Mouse (Mus musculus): ENCODE results near the gene Tpm3. TPM values are rescaled to one million over a fixed set of nuclear protein-coding genes. Genes with fewer than 3 reads are reported as not detected.

The Tpm3 gene
- polyA plus RNA-seq (2015; fragmentation: Nextera tagmentation; extraction: Ambion mirVana): 562 and 582 TPM in 2 replicates

DNA sequence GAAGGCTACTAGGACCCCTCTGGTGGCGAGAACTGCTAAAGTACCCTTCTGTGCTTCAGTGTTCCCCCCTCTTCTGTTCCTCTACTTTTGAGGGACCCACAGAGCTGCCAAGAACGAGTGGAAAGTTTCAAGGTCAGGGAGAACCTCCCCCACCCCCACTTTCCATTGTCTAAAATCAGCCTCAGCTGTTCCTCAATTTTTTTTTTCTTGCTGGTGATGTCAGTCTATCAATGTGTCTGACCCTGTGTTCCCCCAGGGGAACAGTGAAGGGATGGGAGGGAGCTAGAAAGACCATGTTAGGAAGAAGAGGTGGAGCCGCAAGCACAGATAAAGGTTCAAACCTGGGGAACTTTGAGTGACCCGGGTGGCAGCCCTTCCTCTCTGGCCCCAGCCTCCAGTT, at the start of gene Tpm3:
TSS of gene Tpm3 (plus strand) at position 356 of the 400 bp plus-strand sequence.
- no peaks in the 10 kb centered on the region for H3K9me3 ChIP-seq
- peaks cover 6% of the 10 kb centered on the region; the same call in 1 of the 2 replicates for H3K4me1 ChIP-seq (replicated peaks)
- no peak for ATAC-seq
- no peak within 1 kb of the TSS for H3K9ac ChIP-seq
- H3K4me2 ChIP-seq (replicated peaks): no peak within 1 kb of the TSS
- no peaks in the 10 kb centered on the region for H3K36me3 ChIP-seq
- no peaks in the 10 kb centered on the region for H3K27me3 ChIP-seq (replicated peaks)
- no peak within 1 kb of the TSS for H3K4me3 ChIP-seq (replicated peaks)
- H3K27ac ChIP-seq: no peak within 1 kb of the TSS
- WGBS: 70% methylated on average over 4 of the region's 4 CpGs

DNA sequence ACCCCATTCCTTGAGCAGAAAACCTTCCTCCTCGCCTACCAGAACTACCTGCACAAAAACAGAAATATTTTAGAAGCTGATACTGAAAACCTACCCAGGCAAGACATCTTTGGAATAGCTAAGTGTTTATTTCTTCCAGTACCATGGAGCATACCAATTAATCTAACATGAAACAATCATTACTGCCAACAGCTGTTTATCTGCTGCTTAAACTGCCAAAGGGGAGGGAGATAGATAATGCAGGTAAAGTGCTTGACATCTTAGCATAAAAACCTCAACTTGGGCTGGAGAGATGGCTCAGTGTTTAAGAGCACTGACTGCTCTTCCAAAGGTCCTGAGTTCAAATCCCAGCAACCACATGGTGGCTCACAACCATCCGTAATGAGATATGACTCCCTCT, 37.8 kb upstream of the Tpm3 start:
- Histone ChIP-seq H3K4me2 (replicated peaks) (no peak overlapping the region), H3K4me1 (replicated peaks) (no peaks in the 10 kb centered on the region), H3K9me3 (no peaks in the 10 kb centered on the region), H3K9ac (no peak overlapping the region), H3K27me3 (replicated peaks) (no peaks in the 10 kb centered on the region), H3K36me3 (peaks cover 14% of the 10 kb centered on the region; the same call in 1 of the 2 replicates), H3K27ac (no peak overlapping the region), H3K4me3 (replicated peaks) (no peak overlapping the region)
- ATAC-seq: no peak
- WGBS: 94% methylated on average over 2 of the region's 2 CpGs

DNA sequence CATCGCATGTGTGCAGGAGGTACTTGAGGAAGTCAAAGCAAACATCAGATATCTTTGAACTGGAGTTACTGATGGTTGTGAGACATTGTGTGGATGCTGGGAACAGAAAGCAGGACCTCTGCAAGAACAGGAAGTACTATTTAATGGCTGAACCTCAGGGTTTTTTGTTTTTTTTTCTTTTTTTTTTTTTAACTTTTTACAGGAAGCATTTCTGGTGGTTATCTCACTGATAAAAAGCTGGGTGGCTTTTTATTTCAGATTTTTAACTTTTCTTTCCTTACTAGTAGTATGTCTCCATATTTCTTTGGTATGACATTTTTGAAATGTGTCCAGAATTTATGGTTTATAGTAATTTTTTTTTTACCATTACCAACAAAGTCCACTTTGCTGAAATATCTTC, 36.2 kb upstream of the Tpm3 start:
- Histone ChIP-seq H3K4me2 (replicated peaks) (no peak overlapping the region), H3K4me1 (replicated peaks) (no peaks in the 10 kb centered on the region), H3K27ac (no peak overlapping the region), H3K4me3 (replicated peaks) (no peak overlapping the region), H3K9ac (no peak overlapping the region), H3K27me3 (replicated peaks) (no peaks in the 10 kb centered on the region), H3K9me3 (no peaks in the 10 kb centered on the region), H3K36me3 (peaks cover 14% of the 10 kb centered on the region; the same call in 1 of the 2 replicates)
- ATAC-seq: no peak
- WGBS: 97% methylated on average over 1 of the region's 1 CpGs

DNA sequence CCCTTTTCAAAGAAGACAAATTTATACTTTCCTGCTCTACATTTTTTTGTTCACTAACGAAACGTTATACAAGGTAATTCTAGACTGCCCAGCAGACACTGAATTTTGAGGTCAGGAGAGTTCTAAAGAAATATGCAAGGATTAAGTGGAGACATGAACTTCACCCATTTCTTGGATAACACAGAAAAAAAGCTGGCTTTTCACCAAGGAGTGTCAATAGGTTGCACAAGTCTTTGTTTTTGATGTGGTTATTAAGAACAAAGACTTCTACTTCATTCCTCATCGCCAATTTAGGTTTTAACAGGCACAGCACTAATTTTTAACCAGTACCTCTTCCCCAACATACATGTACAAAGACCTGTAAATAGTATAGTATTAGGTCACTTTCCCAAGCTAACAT, 22.8 kb upstream of the Tpm3 start:
- no peak overlapping the region for H3K27ac ChIP-seq
- H3K9me3 ChIP-seq: no peaks in the 10 kb centered on the region
- H3K4me1 ChIP-seq (replicated peaks): no peaks in the 10 kb centered on the region; the same call in none of the 2 replicates
- no peak for ATAC-seq
- no peak overlapping the region for H3K4me2 ChIP-seq (replicated peaks)
- H3K4me3 ChIP-seq (replicated peaks): no peak overlapping the region
- 59% methylated on average over 3 of the region's 3 CpGs for WGBS
- no peak overlapping the region for H3K9ac ChIP-seq
- no peaks in the 10 kb centered on the region for H3K27me3 ChIP-seq (replicated peaks)
- H3K36me3 ChIP-seq: no peaks in the 10 kb centered on the region

DNA sequence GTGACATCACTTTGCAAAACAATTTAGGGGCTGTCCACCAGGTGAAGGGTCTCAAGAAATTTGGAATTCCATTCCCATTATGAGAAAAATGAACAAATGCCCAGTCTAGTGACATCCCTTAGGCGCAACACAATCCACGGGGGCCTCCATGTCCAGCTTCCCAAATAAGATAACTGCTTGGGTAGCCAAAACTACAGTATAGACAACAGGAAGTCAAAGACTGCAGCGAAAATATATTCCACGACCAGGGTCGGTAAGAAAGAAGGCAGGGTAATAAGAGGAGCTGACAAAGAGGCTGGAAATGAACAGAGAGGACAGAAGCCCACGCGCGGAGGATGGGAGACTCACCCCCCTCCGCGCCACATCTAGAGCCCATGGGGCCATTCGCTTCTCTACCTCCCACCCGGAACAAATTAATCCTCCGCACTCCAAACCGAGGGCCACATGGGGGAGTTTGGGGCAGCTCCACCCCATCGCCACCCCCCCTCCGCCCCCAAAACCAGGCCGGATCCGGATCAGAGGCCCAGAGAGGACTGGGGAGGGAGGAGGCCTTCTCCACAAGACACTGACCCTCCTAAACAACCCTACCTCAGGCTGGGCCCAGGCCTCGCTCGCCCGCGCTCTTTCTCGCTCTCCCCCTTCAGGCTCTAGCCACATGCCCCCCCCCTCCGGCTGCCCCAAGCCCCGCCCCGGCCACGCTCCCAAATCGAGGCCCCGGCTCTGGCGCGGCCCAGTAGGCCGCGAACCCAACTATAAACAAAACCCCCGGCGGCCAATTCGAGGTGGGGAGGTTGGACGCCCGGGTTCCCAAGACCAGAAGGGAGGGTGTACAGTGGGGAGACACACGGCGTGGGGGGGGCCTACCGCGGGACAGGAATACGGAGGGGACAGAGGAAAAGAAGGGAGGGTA, 20.8 kb upstream of the Tpm3 start, which contains the start of gene 4933434E20Rik:
TSS of gene 4933434E20Rik (plus strand) at position 196 of the 910 bp plus-strand sequence.
- Histone ChIP-seq H3K27ac (peak within 1 kb of the TSS; percentile 95), H3K36me3 (peaks cover 3% of the 10 kb centered on the region; the same call in 1 of the 2 replicates), H3K9ac (peak within 1 kb of the TSS; percentile 96), H3K4me2 (replicated peaks) (peak within 1 kb of the TSS; percentile 61), H3K4me3 (replicated peaks) (peak within 1 kb of the TSS; percentile 81), H3K4me1 (replicated peaks) (peaks cover 2% of the 10 kb centered on the region), H3K9me3 (no peaks in the 10 kb centered on the region), H3K27me3 (replicated peaks) (no peaks in the 10 kb centered on the region)
- peak; percentile 70 for ATAC-seq
- under 1% methylated on average over 43 of the region's 43 CpGs for WGBS

DNA sequence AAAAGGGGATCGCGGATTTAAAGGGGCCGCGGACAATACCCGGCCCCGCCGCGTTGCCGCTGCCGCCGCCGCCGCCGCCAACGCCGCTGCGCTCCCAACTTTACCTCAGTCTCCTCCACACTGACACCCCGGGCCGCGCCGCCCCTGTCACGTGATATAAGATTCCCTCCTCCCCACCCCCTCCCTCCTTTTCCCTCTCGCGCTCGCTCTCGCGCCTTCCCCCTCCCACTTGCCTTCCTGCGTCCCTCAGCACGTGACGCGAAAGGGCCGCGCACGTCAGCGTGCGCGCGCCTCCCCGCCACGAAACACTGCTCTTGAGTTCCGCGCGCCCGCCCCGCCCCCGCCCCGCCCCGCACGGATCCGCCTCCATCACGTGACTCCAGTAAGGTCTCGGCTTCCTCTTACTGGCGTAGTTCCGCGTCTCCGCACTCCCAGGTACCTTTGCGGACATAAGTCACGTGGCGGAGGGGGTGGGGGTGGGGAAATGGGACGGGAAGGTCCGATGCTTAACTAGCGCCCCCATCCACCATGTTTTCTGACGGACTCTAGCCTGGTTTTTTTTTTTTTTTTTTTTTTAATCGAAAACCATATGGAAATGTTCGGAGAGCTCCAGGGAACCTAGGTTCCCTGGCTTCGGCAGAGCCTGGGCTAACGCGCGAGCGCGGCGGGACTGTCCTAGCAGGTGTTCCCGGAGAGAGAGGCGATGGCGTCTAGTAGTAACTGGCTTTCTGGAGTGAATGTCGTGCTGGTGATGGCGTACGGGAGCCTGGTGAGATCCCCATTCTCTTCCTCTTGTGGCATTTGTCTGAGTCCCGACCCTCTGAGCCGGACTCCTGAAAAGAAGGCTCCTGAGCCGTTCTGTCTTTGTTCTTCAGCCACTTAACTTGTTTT, 19.9 kb upstream of the Tpm3 start, which contains the start of gene Ubap2l:
TSS of gene Ubap2l (minus strand) at position 278 of the 891 bp plus-strand sequence.
- Histone ChIP-seq H3K27ac (peak within 1 kb of the TSS; percentile 95), H3K4me3 (replicated peaks) (peak within 1 kb of the TSS; percentile 81), H3K9me3 (no peaks in the 10 kb centered on the region), H3K4me2 (replicated peaks) (peak within 1 kb of the TSS; percentile 61), H3K9ac (peak within 1 kb of the TSS; percentile 96), H3K27me3 (replicated peaks) (no peaks in the 10 kb centered on the region), H3K4me1 (replicated peaks) (peaks cover 2% of the 10 kb centered on the region), H3K36me3 (peaks cover 4% of the 10 kb centered on the region; the same call in 1 of the 2 replicates)
- WGBS: under 1% methylated on average over 80 of the region's 81 CpGs
- ATAC-seq: peak; percentile 95

DNA sequence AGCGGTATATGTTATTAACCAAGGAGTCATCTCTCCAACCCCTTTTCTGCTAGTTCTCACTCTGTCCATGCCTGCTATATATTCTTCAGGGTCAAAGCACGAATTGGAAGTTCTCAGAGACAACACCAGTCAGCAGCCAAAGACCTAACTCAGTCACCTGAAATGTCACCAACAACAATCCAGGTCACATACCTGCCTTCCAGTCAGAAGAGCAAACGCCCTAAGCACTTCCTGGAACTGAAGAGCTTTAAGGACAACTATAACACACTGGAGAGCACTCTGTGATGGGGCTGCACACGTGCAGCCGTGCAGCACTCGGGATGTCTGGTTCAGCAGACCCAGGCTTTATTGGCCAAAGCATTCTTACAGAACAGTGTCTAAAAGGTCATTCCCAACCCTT, 10.9 kb upstream of the Tpm3 start:
- Histone ChIP-seq H3K9ac (no peak overlapping the region), H3K27ac (no peak overlapping the region), H3K4me3 (replicated peaks) (no peak overlapping the region), H3K4me1 (replicated peaks) (no peaks in the 10 kb centered on the region), H3K36me3 (peaks cover 14% of the 10 kb centered on the region), H3K9me3 (no peaks in the 10 kb centered on the region), H3K4me2 (replicated peaks) (no peak overlapping the region), H3K27me3 (replicated peaks) (no peaks in the 10 kb centered on the region)
- ATAC-seq: no peak
- WGBS: 92% methylated on average over 6 of the region's 6 CpGs

DNA sequence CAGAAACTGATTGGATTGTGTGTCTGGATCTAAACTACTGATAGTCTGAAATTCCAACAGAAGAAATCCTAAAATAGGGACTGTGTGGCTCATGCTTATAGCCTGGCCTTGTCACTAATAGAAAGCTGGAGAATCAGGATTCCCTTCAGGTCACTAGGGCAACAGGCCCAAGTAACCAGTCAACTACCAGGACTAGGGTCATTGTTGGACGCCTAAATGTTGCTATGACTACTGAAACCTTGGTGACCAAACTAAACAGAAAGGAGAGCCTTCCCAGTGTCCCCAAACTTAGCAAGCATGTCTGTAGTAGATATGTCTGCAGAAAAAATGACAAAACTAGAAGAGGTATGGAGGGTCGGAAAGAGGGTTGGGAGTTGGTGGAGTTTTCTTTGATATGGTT, 9.9 kb upstream of the Tpm3 start:
- Histone ChIP-seq H3K36me3 (peaks cover 12% of the 10 kb centered on the region), H3K4me3 (replicated peaks) (no peak overlapping the region), H3K9me3 (no peaks in the 10 kb centered on the region), H3K27ac (no peak overlapping the region), H3K27me3 (replicated peaks) (no peaks in the 10 kb centered on the region), H3K4me2 (replicated peaks) (no peak overlapping the region), H3K9ac (no peak overlapping the region), H3K4me1 (replicated peaks) (no peaks in the 10 kb centered on the region)
- no peak for ATAC-seq
- 70% methylated on average over 2 of the region's 2 CpGs for WGBS

DNA sequence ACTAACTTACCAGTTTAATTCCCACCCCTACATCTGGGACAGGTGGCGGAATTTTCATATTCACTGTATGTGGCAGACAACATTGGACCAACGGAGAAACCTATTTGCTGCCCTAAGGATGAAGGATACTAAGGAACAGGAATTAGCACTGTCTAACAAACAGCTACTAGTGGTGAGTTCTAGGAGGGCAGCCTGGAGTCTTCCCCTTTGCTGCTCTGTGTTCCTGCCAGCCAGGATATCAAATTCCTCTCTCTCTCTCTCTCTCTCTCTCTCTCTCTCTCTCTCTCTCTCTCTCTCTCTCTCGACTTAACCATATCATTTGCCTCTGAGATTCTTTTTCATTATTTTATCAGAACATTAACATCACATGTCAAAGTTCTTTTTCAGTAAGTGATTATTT, 8.1 kb upstream of the Tpm3 start:
- Histone ChIP-seq H3K4me2 (replicated peaks) (no peak overlapping the region), H3K27ac (no peak overlapping the region), H3K9ac (no peak overlapping the region), H3K27me3 (replicated peaks) (no peaks in the 10 kb centered on the region), H3K4me3 (replicated peaks) (no peak overlapping the region), H3K9me3 (no peaks in the 10 kb centered on the region), H3K4me1 (replicated peaks) (no peaks in the 10 kb centered on the region), H3K36me3 (peaks cover 9% of the 10 kb centered on the region)
- ATAC-seq: no peak
- WGBS: 81% methylated on average over 3 of the region's 3 CpGs

DNA sequence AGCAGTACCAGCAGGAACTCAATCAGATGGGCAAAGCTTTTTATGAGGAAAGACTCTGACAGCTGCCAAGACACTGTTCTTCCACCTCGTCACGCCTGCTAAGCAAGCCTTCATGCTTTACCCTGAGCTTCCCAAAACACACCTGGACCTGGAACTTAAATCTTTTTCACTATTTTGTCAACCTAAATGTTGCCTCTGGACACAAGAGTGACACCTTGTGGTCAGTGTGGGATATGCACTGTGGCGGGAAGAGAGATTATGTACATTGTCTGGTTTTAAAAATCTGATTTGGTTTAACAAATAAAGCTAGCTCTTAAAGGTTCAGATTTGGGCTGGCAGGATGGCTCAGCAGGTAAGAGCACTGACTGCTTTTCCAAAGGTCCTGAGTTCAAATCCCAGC, 6.9 kb upstream of the Tpm3 start:
- Histone ChIP-seq H3K9ac (no peak overlapping the region), H3K4me3 (replicated peaks) (no peak overlapping the region), H3K27me3 (replicated peaks) (no peaks in the 10 kb centered on the region), H3K4me2 (replicated peaks) (no peak overlapping the region), H3K4me1 (replicated peaks) (no peaks in the 10 kb centered on the region), H3K36me3 (peaks cover 9% of the 10 kb centered on the region), H3K27ac (no peak overlapping the region), H3K9me3 (no peaks in the 10 kb centered on the region)
- no peak for ATAC-seq
- WGBS: 48% methylated on average over 3 of the region's 3 CpGs

DNA sequence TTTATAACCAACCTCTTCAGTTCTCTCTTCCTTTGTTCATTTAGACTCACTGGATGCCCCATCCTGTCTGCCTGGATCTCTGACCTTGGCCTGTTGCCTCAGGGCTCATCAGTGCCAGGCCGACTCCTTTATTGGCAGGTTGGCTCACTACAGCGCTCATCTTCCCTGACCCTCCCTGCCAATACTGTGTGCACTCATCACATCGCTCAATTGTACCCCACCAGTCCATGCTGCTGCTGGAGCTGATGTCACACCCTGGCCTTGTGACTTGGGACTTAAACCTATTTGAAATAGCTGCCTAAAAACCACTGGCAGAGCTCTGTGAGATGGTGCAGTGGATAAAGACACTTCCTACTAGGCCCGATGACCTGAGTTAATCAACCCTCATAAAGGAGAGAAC, 4.6 kb upstream of the Tpm3 start:
- no peak overlapping the region for H3K9ac ChIP-seq
- H3K27me3 ChIP-seq (replicated peaks): no peaks in the 10 kb centered on the region
- H3K4me2 ChIP-seq (replicated peaks): no peak overlapping the region
- no peak for ATAC-seq
- H3K9me3 ChIP-seq: no peaks in the 10 kb centered on the region
- WGBS: 86% methylated on average over 4 of the region's 4 CpGs
- no peaks in the 10 kb centered on the region for H3K36me3 ChIP-seq
- no peak overlapping the region for H3K4me3 ChIP-seq (replicated peaks)
- H3K4me1 ChIP-seq (replicated peaks): no peaks in the 10 kb centered on the region
- H3K27ac ChIP-seq: no peak overlapping the region

DNA sequence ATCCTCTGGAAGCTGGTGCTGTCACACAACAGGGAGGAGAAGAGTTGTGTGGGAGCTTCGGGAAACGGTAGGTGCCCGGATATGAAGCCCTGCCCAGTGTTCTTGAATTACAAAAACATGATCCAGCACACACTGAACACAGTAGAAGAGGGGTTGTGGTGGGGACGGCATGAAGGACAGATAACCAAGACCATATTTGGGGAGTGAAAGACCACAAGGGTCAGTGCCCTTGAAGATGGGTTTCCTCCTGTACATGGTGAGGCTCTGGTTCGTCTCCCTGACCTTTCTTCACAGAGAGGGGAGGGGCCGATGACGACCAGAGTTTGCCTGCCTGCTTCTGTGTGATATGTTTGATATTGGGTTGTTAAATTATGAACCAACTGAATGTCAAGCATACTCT, 2.8 kb upstream of the Tpm3 start:
- H3K4me3 ChIP-seq (replicated peaks): no peak overlapping the region

More for the DNA sequence above, 2.8 kb upstream of the Tpm3 start:
- Histone ChIP-seq H3K9ac (no peak overlapping the region), H3K27ac (no peak overlapping the region), H3K4me2 (replicated peaks) (no peak overlapping the region), H3K27me3 (replicated peaks) (no peaks in the 10 kb centered on the region), H3K36me3 (no peaks in the 10 kb centered on the region), H3K4me1 (replicated peaks) (no peaks in the 10 kb centered on the region), H3K9me3 (no peaks in the 10 kb centered on the region)
- 73% methylated on average over 7 of the region's 7 CpGs for WGBS
- no peak for ATAC-seq
